Mouse (Mus musculus) CH12.LX (cell line): ENCODE measurements around the gene Bpifb3. TPM values are rescaled to one million over a fixed set of nuclear protein-coding genes. Genes with fewer than 3 reads are reported as not detected.

Experiments used
- DNase-seq: peaks from one replicate; pipeline ENCODE4 v3.0.0-alpha.2; 2013; ENCODE audit errors: extremely low read depth
- H3K27ac ChIP-seq: 2 replicates; pipeline ENCODE4 v1.5.1; 2012; ENCODE audit warnings: low read depth, mild to moderate bottlenecking, control low read depth, moderate library complexity; ENCODE audit not compliant: insufficient read depth
- H3K27me3 ChIP-seq: replicated peaks from 2 replicates; pipeline ENCODE3; 2012; ENCODE audit warnings: inconsistent platforms
- H3K36me3 ChIP-seq, 2 experiments: replicated peaks in 1 of 2; 2 replicates each; pipeline versions ENCODE3 to v1.6.1; 2012; ENCODE audit warnings: inconsistent platforms in 1 of 2, low read length in 1 of 2, mild to moderate bottlenecking in 1 of 2, mixed read lengths in 1 of 2, moderate library complexity in 1 of 2; ENCODE audit not compliant: control insufficient read depth in 1 of 2, insufficient read depth in 1 of 2
- H3K4me1 ChIP-seq, 2 experiments: 2 replicates each; pipeline ENCODE4 v1.6.1; 2012; ENCODE audit warnings: inconsistent platforms in 1 of 2, moderate library complexity in 1 of 2; ENCODE audit not compliant: insufficient read depth in 2 of 2, control insufficient read depth in 1 of 2
- H3K4me2 ChIP-seq: 2 replicates; pipeline ENCODE4 v1.6.1; 2012; ENCODE audit warnings: low read depth, mild to moderate bottlenecking, control low read depth; ENCODE audit not compliant: poor library complexity, insufficient read depth, severe bottlenecking
- H3K4me3 ChIP-seq, 3 experiments: fragments of 150-350 bp in 1 of 3; sonication (generic) in 1 of 3; replicated peaks in 1 of 3; 2 replicates each; pipeline versions ENCODE3 to v1.5.1; 2011 to 2012; ENCODE audit warnings: low read depth in 2 of 3, low read length in 2 of 3, mild to moderate bottlenecking in 2 of 3, moderate library complexity in 2 of 3, control low read depth in 1 of 3, improper control_type of control experiment in 1 of 3, inconsistent platforms in 1 of 3, mixed read lengths in 1 of 3; ENCODE audit not compliant: poor library complexity in 1 of 3
- H3K79me2 ChIP-seq: replicated peaks from 2 replicates; pipeline ENCODE4 v1.6.1; 2012; ENCODE audit warnings: mild to moderate bottlenecking, moderate library complexity; ENCODE audit not compliant: control insufficient read depth, poor library complexity, insufficient read depth, severe bottlenecking; ENCODE audit errors: extremely low read depth
- H3K9ac ChIP-seq: 2 replicates; pipeline ENCODE4 v1.6.1; 2012; ENCODE audit warnings: low read depth, mild to moderate bottlenecking, control low read depth, moderate library complexity; ENCODE audit not compliant: insufficient read depth
- H3K9me3 ChIP-seq: replicated peaks from 2 replicates; pipeline ENCODE3; 2012; ENCODE audit warnings: low read length, inconsistent platforms, mixed read lengths
- BHLHE40 ChIP-seq: IDR thresholded peaks from 2 replicates; pipeline ENCODE4 v1.6.1; 2011; ENCODE audit warnings: mild to moderate bottlenecking, low read depth, low read length, improper control_type of control experiment
- CHD2 ChIP-seq: IDR thresholded peaks from 2 replicates; pipeline ENCODE4 v1.6.1; 2011; ENCODE audit warnings: low read length, improper control_type of control experiment
- CTCF ChIP-seq, 2 experiments: IDR thresholded peaks in 1 of 2; conservative IDR thresholded peaks in 1 of 2; 2 replicates each; pipeline ENCODE4 v1.5.1; 2011 to 2012; ENCODE audit warnings: low read depth in 2 of 2, low read length in 2 of 2, improper control_type of control experiment in 1 of 2, inconsistent platforms in 1 of 2, mild to moderate bottlenecking in 1 of 2, moderate library complexity in 1 of 2
- E2F4 ChIP-seq: IDR thresholded peaks from 2 replicates; pipeline ENCODE4 v1.6.1; 2011; ENCODE audit warnings: low read depth, low read length, improper control_type of control experiment; ENCODE audit not compliant: insufficient replicate concordance
- ELF1 ChIP-seq: IDR thresholded peaks from 2 replicates; pipeline ENCODE4 v1.6.1; 2014; ENCODE audit warnings: low read depth, mild to moderate bottlenecking, inconsistent platforms, low read length, improper control_type of control experiment
- ETS1 ChIP-seq: conservative IDR thresholded peaks from 2 replicates; pipeline ENCODE4 v1.6.1; 2012; ENCODE audit warnings: low read depth, mild to moderate bottlenecking, inconsistent platforms, low read length, improper control_type of control experiment, moderate library complexity
- GABPA ChIP-seq: IDR thresholded peaks from 2 replicates; pipeline ENCODE4 v1.6.1; 2012; ENCODE audit warnings: low read depth, low read length, improper control_type of control experiment, inconsistent platforms; ENCODE audit not compliant: insufficient replicate concordance
- JUN ChIP-seq: IDR thresholded peaks from 2 replicates; pipeline ENCODE4 v1.6.1; 2011; ENCODE audit warnings: low read depth, mild to moderate bottlenecking, low read length, improper control_type of control experiment, moderate library complexity; ENCODE audit not compliant: insufficient read depth
- MAFK ChIP-seq: IDR thresholded peaks from 2 replicates; pipeline ENCODE4 v1.6.1; 2011; ENCODE audit warnings: low read length, improper control_type of control experiment; ENCODE audit not compliant: insufficient replicate concordance
- MAX ChIP-seq: IDR thresholded peaks from 2 replicates; pipeline ENCODE4 v1.6.1; 2011; ENCODE audit warnings: low read length, improper control_type of control experiment
- MAZ ChIP-seq: IDR thresholded peaks from 2 replicates; pipeline ENCODE4 v1.6.1; 2012; ENCODE audit warnings: low read depth, mild to moderate bottlenecking, inconsistent platforms, low read length, improper control_type of control experiment, moderate library complexity
- MXI1 ChIP-seq: IDR thresholded peaks from 2 replicates; pipeline ENCODE4 v1.6.1; 2011; ENCODE audit warnings: mild to moderate bottlenecking, low read depth, low read length, improper control_type of control experiment
- NELFE ChIP-seq: IDR thresholded peaks from 2 replicates; pipeline ENCODE4 v1.6.1; 2011; ENCODE audit warnings: low read depth, low read length, improper control_type of control experiment
- NRF1 ChIP-seq: IDR thresholded peaks from 2 replicates; pipeline ENCODE4 v1.6.1; 2014; ENCODE audit warnings: low read depth, mild to moderate bottlenecking, inconsistent platforms, low read length, improper control_type of control experiment, moderate library complexity
- PAX5 ChIP-seq: IDR thresholded peaks from 2 replicates; pipeline ENCODE4 v1.6.1; 2012; ENCODE audit warnings: low read length, inconsistent platforms, mixed read lengths
- POLR2AphosphoS2 ChIP-seq: IDR thresholded peaks from 2 replicates; pipeline ENCODE4 v1.6.1; 2011; ENCODE audit warnings: low read depth, low read length, improper control_type of control experiment
- RAD21 ChIP-seq: IDR thresholded peaks from 2 replicates; pipeline ENCODE4 v1.6.1; 2011; ENCODE audit warnings: low read depth, mild to moderate bottlenecking, low read length, improper control_type of control experiment, moderate library complexity
- SIN3A ChIP-seq: IDR thresholded peaks from 2 replicates; pipeline ENCODE4 v1.6.1; 2012; ENCODE audit warnings: low read length, improper control_type of control experiment, inconsistent platforms
- SMC3 ChIP-seq: IDR thresholded peaks from 2 replicates; pipeline ENCODE4 v1.6.1; 2011; ENCODE audit warnings: low read depth, low read length, improper control_type of control experiment
- UBTF ChIP-seq: IDR thresholded peaks from 2 replicates; pipeline ENCODE4 v1.6.1; 2012; ENCODE audit warnings: low read depth, mild to moderate bottlenecking, inconsistent platforms, low read length, improper control_type of control experiment, moderate library complexity
- USF1 ChIP-seq: IDR thresholded peaks from 2 replicates; pipeline ENCODE4 v1.6.1; 2014; ENCODE audit warnings: low read depth, mild to moderate bottlenecking, inconsistent platforms, low read length, improper control_type of control experiment
- USF2 ChIP-seq: conservative IDR thresholded peaks from 2 replicates; pipeline ENCODE4 v1.6.1; 2011; ENCODE audit warnings: low read depth, low read length, improper control_type of control experiment
- ZC3H11A ChIP-seq: IDR thresholded peaks from 2 replicates; pipeline ENCODE4 v1.6.1; 2012; ENCODE audit warnings: low read depth, mild to moderate bottlenecking, inconsistent platforms, low read length, improper control_type of control experiment
- dilution Hi-C: fragments of 300-500 bp; cut with MboI; formaldehyde crosslinking; loops from 2 replicates; pipeline ENCODE4 v1.14.3; 2020; ENCODE audit warnings: low sequenced_read_pairs; ENCODE audit not compliant: extremely low pct_unique_long_range_greater_than_20kb, extremely low pct_ligation_motif_present
- in situ Hi-C: fragments of 300-500 bp; cut with MboI; formaldehyde crosslinking; loops from 3 replicates; pipeline ENCODE4 v1.14.3; 2019; ENCODE audit warnings: low sequenced_read_pairs, low pct_ligation_motif_present, low pct_unique_long_range_greater_than_20kb, mixed read lengths
- polyA plus RNA-seq: library from polyadenylated mRNA; unstranded; fragments of >175 nt; gene quantifications from 2 replicates; pipeline ENCODE4 v1.2.1, GENCODE M21; 2012; ENCODE audit warnings: low read depth; ENCODE audit not compliant: insufficient read length
- total RNA-seq, 2 experiments: library from RNA; depleted of rRNA; stranded (reverse); fragments of 300-350 nt in 1 of 2; fragments of >200 nt in 1 of 2; gene quantifications; 2 replicates each; pipeline ENCODE4 v1.2.3; 2012 to 2014

Bpifb3 gene
- total and polyA plus RNA-seq, 3 experiments, result not detected

DNA sequence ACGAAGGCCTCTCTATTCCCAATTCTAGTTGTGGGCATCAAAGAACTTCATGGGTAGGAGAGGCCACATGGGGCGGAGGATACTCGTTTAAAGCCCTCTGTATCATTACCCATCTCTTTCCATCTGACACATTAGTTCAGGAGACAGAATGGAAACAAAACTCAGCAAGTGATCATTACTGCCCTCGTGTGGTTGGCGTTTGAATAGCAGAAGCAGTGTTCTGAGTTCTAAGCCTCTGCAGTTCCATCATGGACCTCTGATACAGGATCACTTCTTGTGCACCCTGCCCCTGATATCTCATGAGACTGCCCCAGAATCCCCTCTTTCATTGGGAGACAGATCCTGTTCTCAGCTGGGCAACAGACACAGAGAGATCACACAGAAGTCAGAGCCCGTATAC lies 34.9 kb downstream of the Bpifb3 start:
- no peaks in the 10 kb centered on the region for H3K36me3 ChIP-seq
- H3K4me3 ChIP-seq, result no peak overlapping the region
- H3K9ac ChIP-seq, result no peak overlapping the region
- peak; percentile 74 for DNase-seq
- TF ChIP-seq MAFK (no peak), SIN3A (no peak), UBTF (no peak), CHD2 (no peak), POLR2AphosphoS2 (no peak), MXI1 (no peak), ETS1 (no peak), USF2 (no peak), ZC3H11A (no peak), NRF1 (no peak), MAZ (no peak), USF1 (no peak), CTCF (conservative IDR thresholded peaks at IDR 0.05 in 1 of 2, IDR thresholded peaks at IDR 0.05 in 1 of 2; ENCODE audit: low read depth in 2 of 2, low read length in 2 of 2) (peak; percentile 86 to 94), PAX5 (no peak), SMC3 (peak; percentile 48), NELFE (no peak), JUN (no peak), E2F4 (no peak), RAD21 (peak; percentile 23), BHLHE40 (no peak), GABPA (no peak)
- TF ChIP-seq, all 38 proteins: peak for 3
- H3K9me3 ChIP-seq, result no peaks in the 10 kb centered on the region
- peaks cover 10 to 12% of the 10 kb centered on the region in 2 experiments for H3K4me1 ChIP-seq
- dilution Hi-C loops, result no loop called here
- H3K27me3 ChIP-seq, result peaks cover 62% of the 10 kb centered on the region
- in situ Hi-C loops, result no loop called here
- H3K79me2 ChIP-seq, result no peaks in the 10 kb centered on the region
- no peak overlapping the region for H3K27ac ChIP-seq
- H3K4me2 ChIP-seq, result no peak overlapping the region

DNA sequence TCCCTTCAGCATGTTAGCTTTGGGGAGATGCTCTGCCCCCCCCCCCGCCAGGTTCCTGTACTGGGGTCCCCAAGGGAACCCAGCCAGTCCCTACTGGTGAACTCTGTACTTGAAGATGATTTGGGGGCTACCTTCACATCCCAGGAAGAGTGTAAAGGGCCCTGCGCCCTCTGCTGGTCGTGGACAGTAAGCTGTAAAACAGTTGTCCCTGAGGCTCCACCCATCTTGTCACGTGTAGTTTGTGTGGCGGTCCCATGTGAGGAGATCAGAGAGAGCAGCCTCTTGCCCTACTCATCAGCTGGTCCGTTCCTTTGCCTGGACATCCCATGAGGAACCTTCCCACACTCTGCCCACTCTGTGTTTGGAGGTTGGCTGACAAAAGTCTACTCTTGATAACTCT lies 35.8 kb downstream of the Bpifb3 start:
- dilution Hi-C loops, result no loop called here
- H3K36me3 ChIP-seq, result no peaks in the 10 kb centered on the region
- peaks cover 10 to 12% of the 10 kb centered on the region in 2 experiments for H3K4me1 ChIP-seq
- H3K27me3 ChIP-seq, result peaks cover 62% of the 10 kb centered on the region
- H3K27ac ChIP-seq, result no peak overlapping the region
- peak; percentile 78 for TF ChIP-seq BHLHE40
- peak; percentile 52 for TF ChIP-seq USF1
- TF ChIP-seq PAX5, result no peak
- TF ChIP-seq ELF1, result 0 out of 2 replicates have a peak, but pooled peaks have one; percentile 14
- TF ChIP-seq CTCF (conservative IDR thresholded peaks at IDR 0.05 in 1 of 2, IDR thresholded peaks at IDR 0.05 in 1 of 2; ENCODE audit: low read depth in 2 of 2, low read length in 2 of 2), result peak; percentile 49 to 74
- TF ChIP-seq SIN3A, result no peak
- peak; percentile 50 for TF ChIP-seq USF2
- TF ChIP-seq SMC3, result peak; percentile 26; the same call in 1 of the 2 replicates
- TF ChIP-seq MAX, result peak; percentile 43; the same call in 1 of the 2 replicates
- TF ChIP-seq, all 38 proteins: peak for 7
- H3K9ac ChIP-seq, result no peak overlapping the region
- peak overlapping the region; percentile 58 for H3K4me2 ChIP-seq
- in situ Hi-C loops, result no loop called here
- no peaks in the 10 kb centered on the region for H3K9me3 ChIP-seq
- DNase-seq, result peak; percentile 56
- no peaks in the 10 kb centered on the region for H3K79me2 ChIP-seq
- no peak overlapping the region for H3K4me3 ChIP-seq
